Mouse (Mus musculus): ENCODE measurements at regions not wholly inside any gene's neighbourhood (a gene's known extent, or its start where the extent isn't known, plus 50 kb on each side); places are given as distances from the start of the nearest gene placed in this dataset.

- DNase-seq (ENCODE audit: low spot score) = no peak
These were observed 54.6 kb upstream of the Card11 start for GRCm38 (mm10) chr5:141054991-141055390.

GRCm38 (mm10) chr5:141055596-141056343, 55.4 kb upstream of the Card11 start:
- DNase-seq (ENCODE audit: low spot score) = no peak

- no peak for DNase-seq (ENCODE audit: low spot score)
These were observed 57.8 kb upstream of the Card11 start for GRCm38 (mm10) chr5:141058141-141058540.

- no peak for DNase-seq (ENCODE audit: low spot score)
These were observed 58.5 kb upstream of the Card11 start for GRCm38 (mm10) chr5:141058863-141059262.

- DNase-seq (ENCODE audit: low spot score) = no peak
These were observed 61.8 kb upstream of the Card11 start for GRCm38 (mm10) chr5:141062144-141062543.

GRCm38 (mm10) chr5:141067561-141067960, 67.2 kb upstream of the Card11 start:
- DNase-seq (ENCODE audit: low spot score) = no peak

- DNase-seq (ENCODE audit: low spot score) = no peak
These were observed 74.1 kb upstream of the Card11 start for GRCm38 (mm10) chr5:141074457-141074856.

GRCm38 (mm10) chr5:141076158-141076557, 75.8 kb upstream of the Card11 start:
- DNase-seq (ENCODE audit: low spot score) = no peak

GRCm38 (mm10) chr5:141076942-141077341, 76.6 kb upstream of the Card11 start:
- no peak for DNase-seq (ENCODE audit: low spot score)

- DNase-seq (ENCODE audit: low spot score) = no peak
These were observed 80.5 kb upstream of the Card11 start for GRCm38 (mm10) chr5:141080896-141081295.

GRCm38 (mm10) chr5:141084056-141084730, 83.8 kb upstream of the Card11 start:
- DNase-seq (ENCODE audit: low spot score) = no peak

- no peak for DNase-seq (ENCODE audit: low spot score)
These were observed 84.4 kb upstream of the Card11 start for GRCm38 (mm10) chr5:141084746-141085145.

GRCm38 (mm10) chr5:141091676-141092075, 91.3 kb upstream of the Card11 start:
- no peak for DNase-seq (ENCODE audit: low spot score)

- peak; percentile 7 for DNase-seq (ENCODE audit: low spot score)
These were observed 93.3 kb upstream of the Card11 start for GRCm38 (mm10) chr5:141093641-141094040.

GRCm38 (mm10) chr5:141097878-141098277, 97.5 kb upstream of the Card11 start:
- DNase-seq (ENCODE audit: low spot score) = no peak

- no peak for DNase-seq (ENCODE audit: low spot score)
These were observed 111.3 kb upstream of the Card11 start for GRCm38 (mm10) chr5:141111666-141112065.

- no peak for DNase-seq (ENCODE audit: low spot score)
These were observed 115.0 kb upstream of the Card11 start for GRCm38 (mm10) chr5:141115273-141115904.

- no peak for DNase-seq (ENCODE audit: low spot score)
These were observed 115.6 kb upstream of the Card11 start for GRCm38 (mm10) chr5:141115963-141116362.

- no peak for DNase-seq (ENCODE audit: low spot score)
These were observed 115.4 kb upstream of the Sdk1 start for GRCm38 (mm10) chr5:141125870-141126269.

- DNase-seq (ENCODE audit: low spot score) = no peak
These were observed 114.8 kb upstream of the Sdk1 start for GRCm38 (mm10) chr5:141126536-141126935.

- DNase-seq (ENCODE audit: low spot score) = no peak
These were observed 110.3 kb upstream of the Sdk1 start for GRCm38 (mm10) chr5:141131036-141131435.

- no peak for DNase-seq (ENCODE audit: low spot score)
These were observed 109.4 kb upstream of the Sdk1 start for GRCm38 (mm10) chr5:141131906-141132305.

GRCm38 (mm10) chr5:141136239-141136638, 105.1 kb upstream of the Sdk1 start:
- no peak for DNase-seq (ENCODE audit: low spot score)
